19 mouse cellular contexts compared by ENCODE assay signal in genomic region chr12:17698934-17699333, GRCm38 (mm10). TPM values are rescaled to one million over a fixed set of nuclear protein-coding genes. Genes with fewer than 3 reads are reported as not detected.
DNase-seq lines count a peak whose midpoint lies in the region; ATAC-seq and TF ChIP-seq lines count a peak whose summit lies in the region.
"Had no signal": no experiment of that assay in that cellular context is flagged by ENCODE, and none has a peak within 500 bp of the region (broad histone marks: within the 10 kb centered on the region; RNA-seq: fewer than 3 reads in every experiment).

No protein-coding gene starts in this region.

- no peak overlapping the region for H3K4me3 ChIP-seq in forebrain, embryonic 13.5 days
- H3K4me3 ChIP-seq in forebrain, postnatal 0 days (ENCODE audit: low read depth, low read length) = no peak overlapping the region
- no peak overlapping the region for H3K4me3 ChIP-seq in liver, embryonic 16.5 days (ENCODE audit: low read depth, low read length)
- H3K4me3 ChIP-seq in neural tube, embryonic 12.5 days = no peak overlapping the region
- H3K4me3 ChIP-seq in neural tube, embryonic 15.5 days (replicated peaks) = no peak overlapping the region
- H3K4me3 ChIP-seq: intestine, embryonic 15.5 days; limb, embryonic 10.5 days had no signal

- peak overlapping the region; percentile 27; the same call in 1 of the 2 replicates for H3K27ac ChIP-seq in forebrain, embryonic 13.5 days
- H3K27ac ChIP-seq in forebrain, postnatal 0 days (ENCODE audit: low read depth, low read length) = no peak overlapping the region
- peak overlapping the region; percentile 66 for H3K27ac ChIP-seq in liver, embryonic 16.5 days (ENCODE audit: low read length)
- H3K27ac ChIP-seq in neural tube, embryonic 12.5 days = no peak overlapping the region
- H3K27ac ChIP-seq in neural tube, embryonic 15.5 days (replicated peaks) = no peak overlapping the region
- H3K27ac ChIP-seq: intestine, embryonic 15.5 days; limb, embryonic 10.5 days; macrophage; stomach, postnatal 0 days had no signal

- peaks cover 55% of the 10 kb centered on the region for H3K4me1 ChIP-seq in forebrain, embryonic 13.5 days
- no peaks in the 10 kb centered on the region for H3K4me1 ChIP-seq in forebrain, postnatal 0 days (ENCODE audit: insufficient read depth)
- peaks cover 22% of the 10 kb centered on the region for H3K4me1 ChIP-seq in liver, embryonic 16.5 days (ENCODE audit: control insufficient read depth, low read depth, low read length)
- H3K4me1 ChIP-seq in neural tube, embryonic 12.5 days = peaks cover 13% of the 10 kb centered on the region
- H3K4me1 ChIP-seq in neural tube, embryonic 15.5 days = peaks cover 31% of the 10 kb centered on the region

- no peaks in the 10 kb centered on the region for H3K27me3 ChIP-seq in forebrain, embryonic 13.5 days
- H3K27me3 ChIP-seq in forebrain, postnatal 0 days (ENCODE audit: insufficient read depth, low read length) = no peaks in the 10 kb centered on the region
- H3K27me3 ChIP-seq in liver, embryonic 16.5 days (ENCODE audit: control insufficient read depth, insufficient read depth, low read depth, low read length) = no peaks in the 10 kb centered on the region
- H3K27me3 ChIP-seq in neural tube, embryonic 12.5 days (replicated peaks) = no peaks in the 10 kb centered on the region
- H3K27me3 ChIP-seq in neural tube, embryonic 15.5 days (replicated peaks) = no peaks in the 10 kb centered on the region
- H3K27me3 ChIP-seq: intestine, embryonic 15.5 days had no signal

- H3K36me3 ChIP-seq in forebrain, embryonic 13.5 days (ENCODE audit: poor library complexity, severe bottlenecking) = no peaks in the 10 kb centered on the region
- no peaks in the 10 kb centered on the region for H3K36me3 ChIP-seq in forebrain, postnatal 0 days (ENCODE audit: insufficient read depth)
- no peaks in the 10 kb centered on the region for H3K36me3 ChIP-seq in liver, embryonic 16.5 days (ENCODE audit: control insufficient read depth, insufficient read depth)
- H3K36me3 ChIP-seq in neural tube, embryonic 12.5 days = no peaks in the 10 kb centered on the region
- H3K36me3 ChIP-seq in neural tube, embryonic 15.5 days = no peaks in the 10 kb centered on the region
- H3K36me3 ChIP-seq: intestine, embryonic 15.5 days; limb, embryonic 10.5 days had no signal

- WGBS in forebrain, embryonic 13.5 days = 12% methylated on average over 4 of the region's 4 CpGs
- 19% methylated on average over 4 of the region's 4 CpGs for WGBS in forebrain, postnatal 0 days
- WGBS in liver, embryonic 16.5 days (ENCODE audit: insufficient replicate concordance) = 53% methylated on average over 4 of the region's 4 CpGs
- 34% methylated on average over 4 of the region's 4 CpGs for WGBS in neural tube, embryonic 12.5 days
- 32% methylated on average over 4 of the region's 4 CpGs for WGBS in neural tube, embryonic 15.5 days

- H3K9ac ChIP-seq in forebrain, embryonic 13.5 days = no peak overlapping the region; the same call in 1 of the 2 replicates
- H3K9ac ChIP-seq in forebrain, postnatal 0 days = no peak overlapping the region
- no peak overlapping the region for H3K9ac ChIP-seq in liver, embryonic 16.5 days (ENCODE audit: low read depth, low read length)
- no peak overlapping the region for H3K9ac ChIP-seq in neural tube, embryonic 12.5 days
- no peak overlapping the region for H3K9ac ChIP-seq in neural tube, embryonic 15.5 days (replicated peaks)
- H3K9ac ChIP-seq: intestine, embryonic 15.5 days had no signal

- H3K4me2 ChIP-seq in forebrain, embryonic 13.5 days = no peak overlapping the region; the same call in 1 of the 2 replicates
- H3K4me2 ChIP-seq in forebrain, postnatal 0 days (ENCODE audit: low read depth) = no peak overlapping the region
- H3K4me2 ChIP-seq in liver, embryonic 16.5 days (ENCODE audit: low read depth, low read length) = no peak overlapping the region
- no peak overlapping the region for H3K4me2 ChIP-seq in neural tube, embryonic 12.5 days (replicated peaks)
- no peak overlapping the region for H3K4me2 ChIP-seq in neural tube, embryonic 15.5 days
- H3K4me2 ChIP-seq: heart, embryonic 11.5 days; intestine, embryonic 15.5 days had no signal

- no peaks in the 10 kb centered on the region for H3K9me3 ChIP-seq in forebrain, embryonic 13.5 days (replicated peaks)
- no peaks in the 10 kb centered on the region for H3K9me3 ChIP-seq in forebrain, postnatal 0 days (ENCODE audit: low read length)
- H3K9me3 ChIP-seq in liver, embryonic 16.5 days (replicated peaks; ENCODE audit: control insufficient read depth, low read length) = no peaks in the 10 kb centered on the region
- no peaks in the 10 kb centered on the region for H3K9me3 ChIP-seq in neural tube, embryonic 12.5 days
- no peaks in the 10 kb centered on the region for H3K9me3 ChIP-seq in neural tube, embryonic 15.5 days (replicated peaks)
- H3K9me3 ChIP-seq: intestine, embryonic 15.5 days; limb, embryonic 10.5 days had no signal

- DNase-seq in forebrain, postnatal 0 days = no peak
- no peak for DNase-seq in liver
- DNase-seq in thymus, postnatal 25 days = no peak
- DNase-seq: adrenal gland, adult 2 months; cerebellum, adult 2 months; gastrocnemius, postnatal 14 days; heart, adult 11 months; kidney, postnatal 10 days; right cerebral cortex, postnatal 14 days; thymus, adult 2 months had no signal

- no peak for TF ChIP-seq CTCF in forebrain, postnatal 0 days (IDR thresholded peaks at IDR 0.05; ENCODE audit: low read depth)

- ATAC-seq in forebrain, embryonic 13.5 days = 0 out of 2 replicates have a peak, but pooled peaks have one; percentile 14
- ATAC-seq in forebrain, postnatal 0 days = no peak
- ATAC-seq in liver, embryonic 16.5 days (ENCODE audit: low read depth) = no peak
- peak; percentile 29 for ATAC-seq in neural tube, embryonic 12.5 days (ENCODE audit: low FRiP score, low read depth)
- no peak for ATAC-seq in neural tube, embryonic 15.5 days (ENCODE audit: low FRiP score)
- ATAC-seq: intestine, embryonic 15.5 days had no signal

RNA-seq across cellular contexts. Expression of gene Hpcal1, which starts 8.3 kb away (rescaled TPM):
- 31.4 and 37.0 TPM in 2 replicates for polyA plus RNA-seq in forebrain, embryonic 13.5 days (2015; fragmentation: Nextera tagmentation; extraction: Ambion mirVana)
- 27.7 and 46.9 TPM in 2 replicates for total RNA-seq in forebrain, postnatal 0 days (2014; rRNA removed)
- 47.1 and 76.7 TPM in 2 replicates for polyA plus RNA-seq in forebrain, postnatal 0 days (2015; fragmentation: Nextera tagmentation; extraction: Ambion mirVana)
- 22.2 and 23.6 TPM in 2 replicates for polyA plus RNA-seq in liver, embryonic 16.5 days (2015; fragmentation: Nextera tagmentation; extraction: Ambion mirVana)
- polyA plus RNA-seq in neural tube, embryonic 12.5 days (2016; fragmentation: Nextera tagmentation; extraction: Ambion mirVana) = 35.1 and 38.6 TPM in 2 replicates
- 130 and 133 TPM in 2 replicates for polyA plus RNA-seq in neural tube, embryonic 15.5 days (2015; fragmentation: Nextera tagmentation; extraction: Ambion mirVana)

Comparison
In these comparisons a context has a peak if more than half of its experiments do, and no peak if none do; other contexts are left out.
1. ATAC-seq: peak in forebrain, embryonic 13.5 days (single experiment) and neural tube, embryonic 12.5 days (single experiment); none in forebrain, postnatal 0 days (single experiment), liver, embryonic 16.5 days (single experiment) and neural tube, embryonic 15.5 days (single experiment).
2. H3K27ac ChIP-seq: peak in forebrain, embryonic 13.5 days (single experiment) and liver, embryonic 16.5 days (single experiment); none in forebrain, postnatal 0 days (single experiment), neural tube, embryonic 12.5 days (single experiment) and neural tube, embryonic 15.5 days (single experiment).